In genomic region chr12:16013354-16013753, GRCm38 (mm10) we compare ENCODE assay signal across 20 mouse cellular contexts.
"Had no signal": no experiment of that assay in that cellular context is flagged by ENCODE, and none has a peak within 500 bp of the region (broad histone marks: within the 10 kb centered on the region; RNA-seq: fewer than 3 reads in every experiment).

No protein-coding gene starts in this region.

- DNase-seq: gastrocnemius, postnatal 14 days; heart, adult 2 months; heart, postnatal 4 days; kidney, adult 11 months; kidney, adult 2 months; kidney, adult 9 months; kidney, postnatal 14 days; kidney, postnatal 36 days; layer of hippocampus, adult 9-11 months; layer of hippocampus, postnatal 36 days; left cerebral cortex, postnatal 4 days had no signal

- H3K4me3 ChIP-seq: heart, adult 2 months; heart, embryonic 13.5 days; heart, embryonic 15.5 days; hindbrain, embryonic 10.5 days; hindbrain, embryonic 12.5 days; kidney, embryonic 15.5 days; limb, embryonic 13.5 days; limb, embryonic 15.5 days had no signal

- H3K27me3 ChIP-seq: heart, embryonic 13.5 days; heart, embryonic 15.5 days; hindbrain, embryonic 12.5 days; kidney, embryonic 15.5 days; limb, embryonic 13.5 days; limb, embryonic 15.5 days had no signal

- H3K27ac ChIP-seq: heart, embryonic 13.5 days; heart, embryonic 15.5 days; hindbrain, embryonic 10.5 days; hindbrain, embryonic 12.5 days; hindbrain, embryonic 14.5 days; kidney, embryonic 15.5 days; kidney, postnatal 0 days; limb, embryonic 13.5 days; limb, embryonic 15.5 days had no signal

- H3K36me3 ChIP-seq: heart, embryonic 13.5 days; heart, embryonic 15.5 days; hindbrain, embryonic 10.5 days; hindbrain, embryonic 12.5 days; kidney, embryonic 15.5 days; limb, embryonic 13.5 days; limb, embryonic 15.5 days had no signal
